Mouse (Mus musculus): ENCODE data around the gene Spire2.
"Not testable (repeated sequence)": the region's sequence is repeated elsewhere in the genome, so short reads cannot be mapped to it uniquely, and the experiment has no call there.

DNA sequence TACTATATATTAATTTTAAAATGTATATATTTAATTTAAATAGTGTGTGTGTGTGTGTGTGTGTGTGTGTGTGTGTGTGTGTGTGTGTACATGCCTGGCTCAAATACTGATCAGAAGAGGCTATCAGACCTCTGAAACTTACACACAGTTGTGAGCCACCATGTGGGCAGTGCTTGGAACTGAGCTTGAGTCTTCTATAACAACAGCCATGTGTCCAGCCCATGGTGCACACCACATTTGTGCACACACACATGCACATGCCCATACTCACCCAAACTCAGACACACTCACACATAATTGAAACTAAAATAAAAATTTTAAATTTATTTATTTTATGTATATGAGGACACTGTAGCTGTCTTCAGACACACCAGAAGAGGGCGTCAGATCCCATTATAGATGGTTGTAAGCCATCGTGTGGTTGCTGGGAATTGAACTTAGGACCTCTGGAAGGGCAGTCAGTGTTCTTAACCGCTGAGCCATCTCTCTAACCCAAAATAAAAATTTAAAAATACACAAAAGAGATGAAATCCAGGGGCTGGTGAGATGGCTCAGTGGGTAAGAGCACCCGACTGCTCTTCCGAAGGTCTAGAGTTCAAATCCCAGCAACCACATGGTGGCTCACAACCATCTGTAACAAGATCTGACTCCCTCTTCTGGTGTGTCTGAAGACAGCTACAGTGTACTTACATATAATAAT is 82.6 kb downstream of the Spire2 start:
- not testable (repeated sequence) for TF ChIP-seq CTCF (IDR thresholded peaks at IDR 0.05; ENCODE audit: extremely low read depth, insufficient read length, insufficient replicate concordance, low read depth, low read length); POLR2A (IDR thresholded peaks at IDR 0.05; ENCODE audit: low read depth, low read length)
